Mouse (Mus musculus): ENCODE data around the gene Ndufs6.

GRCm38 (mm10) chr13:73304729-73305128, 23.6 kb downstream of the Ndufs6 start:
- no peak for TF ChIP-seq EP300 (IDR thresholded peaks at IDR 0.05; ENCODE audit: low read depth in 1 of 2, low read length in 2 of 2)
- no peak for TF ChIP-seq RAD21 (IDR thresholded peaks at IDR 0.05; ENCODE audit: low read depth, low read length)
- TF ChIP-seq CTCF (IDR thresholded peaks at IDR 0.05 in 2 of 3, conservative IDR thresholded peaks at IDR 0.05 in 1 of 3; ENCODE audit: control insufficient read depth in 1 of 3, insufficient read depth in 1 of 3, low read depth in 2 of 3, low read length in 3 of 3, poor library complexity in 1 of 3, severe bottlenecking in 1 of 3), result no peak
